Mouse (Mus musculus) lung, adult 18-20 months (tissue): ENCODE results near the gene Tinagl1.

ENCODE experiments used
- DNase-seq, 2 experiments: peaks; one replicate each; pipeline ENCODE4 v3.0.0; 2022; ENCODE audit warnings: mixed read lengths in 2 of 2

Gene Tinagl1

GRCm38 (mm10) chr4:130138441-130139213 is 36.3 kb downstream of the Tinagl1 start:
- peak; percentile 60 to 75 for DNase-seq

DNA sequence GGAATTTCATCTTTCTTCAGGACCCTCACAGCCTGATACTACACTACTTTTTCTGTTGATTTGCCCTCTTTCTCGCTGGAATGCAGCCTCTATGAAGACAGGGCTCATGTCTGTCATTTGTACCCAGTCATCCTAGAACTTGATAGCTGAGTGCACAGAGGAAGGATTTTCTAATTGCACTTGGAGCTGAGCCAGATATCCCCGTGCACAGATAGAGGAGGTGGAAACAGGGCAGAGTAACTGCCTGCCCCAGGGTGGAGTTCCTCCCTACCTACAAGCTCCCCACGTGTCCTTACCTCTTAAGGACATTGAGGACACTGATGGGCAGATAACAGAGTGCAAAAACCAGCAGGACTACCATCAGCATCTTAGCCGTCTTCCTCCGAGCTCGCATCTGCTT is 41.5 kb downstream of the Tinagl1 start:
- no peak for DNase-seq

DNA sequence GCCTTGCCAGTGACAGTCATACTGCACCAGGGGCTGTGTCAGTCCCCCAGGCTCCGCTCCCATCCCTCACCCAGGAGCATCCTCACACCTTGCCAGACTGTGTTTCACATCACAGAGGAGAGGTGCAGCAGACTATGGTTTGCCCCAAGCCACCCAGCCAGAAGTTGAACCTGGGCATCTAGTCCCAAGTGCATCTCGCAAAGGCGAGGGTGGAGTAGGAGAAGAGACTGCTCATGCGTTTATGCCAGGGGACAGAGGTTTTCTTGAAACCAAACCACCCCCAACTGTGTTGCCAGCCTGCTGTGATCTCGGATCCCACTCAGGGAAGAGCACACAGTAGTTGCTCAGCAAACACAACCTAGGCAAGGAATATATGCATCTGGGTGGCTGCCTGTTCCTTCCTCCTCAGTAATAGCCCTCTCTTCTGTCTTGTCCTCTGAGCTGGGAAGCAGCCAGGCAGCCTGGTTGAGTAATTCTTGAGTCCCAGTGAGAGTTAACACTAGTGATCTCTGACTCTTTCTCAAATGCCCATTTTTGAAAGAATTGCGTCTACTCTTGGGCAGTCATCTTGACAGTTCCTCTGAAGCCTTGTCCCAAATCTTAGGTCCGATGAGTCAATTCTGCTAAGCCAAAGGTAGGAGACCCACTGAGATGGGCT is 43.3 kb downstream of the Tinagl1 start:
- no peak for DNase-seq

- no peak for DNase-seq
Observed at GRCm38 (mm10) chr4:130130641-130131350, 44.1 kb downstream of the Tinagl1 start.

DNA sequence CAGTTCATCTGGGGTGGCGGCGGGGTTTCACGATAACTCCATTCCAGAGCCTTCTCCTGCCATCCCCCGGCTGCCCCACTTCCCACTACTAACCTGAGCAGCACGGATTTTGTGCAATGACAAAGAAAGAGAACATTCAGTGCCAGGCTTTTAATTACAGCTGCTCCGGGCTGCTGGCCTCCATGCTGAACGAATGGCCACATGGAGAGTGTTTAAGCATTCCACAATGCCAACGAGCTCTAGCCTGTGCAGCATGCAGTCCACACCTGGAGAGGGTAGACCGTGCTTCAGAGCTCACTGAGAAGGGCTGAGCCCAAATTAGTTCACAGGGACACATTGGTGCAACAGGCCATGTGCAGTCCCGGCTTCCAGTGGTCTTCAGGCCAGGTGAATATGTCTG is 44.8 kb downstream of the Tinagl1 start:
- DNase-seq = no peak

DNA sequence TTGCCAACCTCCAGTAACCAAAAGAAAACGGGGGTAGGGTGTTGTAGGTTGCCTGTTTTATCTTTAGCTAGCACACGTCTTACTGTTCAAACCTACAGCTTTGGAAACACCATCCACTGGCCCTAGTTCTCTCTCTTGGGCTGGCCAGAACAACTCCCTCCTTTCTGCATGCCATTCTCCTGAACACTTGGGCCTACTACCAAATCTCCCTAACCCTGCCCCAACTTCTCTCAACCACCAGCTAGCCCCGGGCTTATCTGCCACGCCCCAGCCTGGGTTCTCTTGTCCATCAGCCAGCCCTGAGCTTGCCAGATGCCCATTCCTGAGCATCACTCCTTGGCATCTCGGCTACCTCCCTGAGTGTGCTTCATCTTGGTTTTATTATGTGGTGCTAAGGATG is 46.0 kb downstream of the Tinagl1 start:
- no peak for DNase-seq

DNA sequence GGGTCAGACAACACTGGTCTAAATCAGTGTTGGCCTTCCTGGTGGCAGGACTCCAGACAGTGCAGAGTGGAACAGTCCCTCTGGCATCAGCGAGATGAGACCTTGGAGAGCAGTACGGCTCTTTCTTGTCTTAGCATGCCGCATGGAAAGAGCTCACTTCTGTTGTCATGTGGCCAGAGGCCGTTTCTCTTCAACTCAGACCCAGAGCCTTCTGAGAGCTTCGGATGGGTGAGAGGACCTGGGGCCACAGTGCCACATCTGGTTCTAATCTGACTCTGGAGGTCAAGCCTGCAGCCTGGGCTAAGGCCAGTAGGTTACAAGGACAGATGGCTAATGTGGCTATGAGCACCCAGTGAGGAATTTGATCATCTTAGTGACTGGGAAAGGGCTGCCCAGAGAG is 49.0 kb downstream of the Tinagl1 start:
- DNase-seq = no peak

GRCm38 (mm10) chr4:130125164-130125563 is 49.8 kb downstream of the Tinagl1 start:
- DNase-seq = peak; percentile 58 to 85

DNA sequence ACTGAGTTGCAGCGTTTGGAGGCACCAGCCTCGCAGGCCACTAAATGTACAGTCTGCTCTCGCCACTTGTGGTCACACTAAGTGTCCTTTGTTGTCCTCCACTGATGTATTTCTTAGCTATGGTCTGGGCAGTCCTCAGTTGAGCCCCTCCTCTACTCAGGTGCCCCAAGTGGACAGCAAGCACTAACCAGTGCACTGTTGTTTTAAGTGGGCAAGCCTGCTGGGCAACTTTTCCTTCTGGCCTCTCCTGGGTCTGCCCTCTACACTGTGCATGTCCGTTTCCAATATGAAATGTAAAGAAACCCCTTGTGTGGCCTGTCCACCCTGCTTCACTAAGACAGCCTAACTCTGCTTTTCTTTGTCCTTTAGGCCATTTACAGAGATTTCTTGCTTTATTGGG is 50.8 kb downstream of the Tinagl1 start:
- peak; percentile 83 to 87 for DNase-seq

DNA sequence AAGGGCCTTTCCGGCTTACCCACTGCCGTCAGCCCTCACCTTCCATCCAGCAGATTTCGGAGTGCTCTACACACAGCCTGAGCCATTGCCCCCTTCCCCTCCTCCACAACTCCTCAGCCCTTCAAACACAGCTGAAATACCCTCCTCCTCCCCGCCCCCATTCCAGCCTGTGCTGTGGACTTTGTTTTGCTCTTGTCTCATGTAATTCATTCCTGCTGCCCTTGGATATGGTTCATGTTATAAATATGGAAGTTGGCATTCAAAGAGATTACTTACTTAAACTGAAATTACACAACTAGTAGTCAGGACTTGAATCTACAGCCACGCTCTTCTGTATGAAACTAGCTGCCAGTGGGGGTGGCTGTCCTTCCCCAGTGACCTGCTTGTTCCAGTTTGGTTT is 51.9 kb downstream of the Tinagl1 start:
- no peak for DNase-seq

- DNase-seq = peak; percentile 54 to 76
Observed at GRCm38 (mm10) chr4:130121560-130121959, 53.4 kb downstream of the Tinagl1 start.

DNA sequence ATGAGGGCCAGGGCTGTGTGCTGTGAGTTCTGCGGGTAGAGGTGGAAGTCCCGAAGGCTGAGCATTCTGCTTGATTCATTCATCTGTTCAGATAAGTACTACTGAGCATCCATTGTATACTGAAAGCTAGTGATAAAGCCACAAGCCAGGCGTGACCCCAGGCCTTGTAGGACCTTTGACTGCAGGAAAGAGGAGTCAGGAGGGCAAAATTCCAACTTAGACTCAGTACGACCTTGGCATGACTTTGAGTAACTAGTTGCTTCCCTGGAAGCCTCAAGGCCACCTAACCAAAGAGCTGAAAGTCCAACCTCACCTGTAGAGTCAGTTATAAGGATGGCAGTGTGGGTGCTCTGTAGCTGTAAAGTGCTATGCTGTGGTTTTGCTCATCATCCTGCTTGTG is 54.2 kb downstream of the Tinagl1 start:
- DNase-seq = no peak
